Mouse (Mus musculus) cortical plate, adult 2 months (tissue): Measurements from ENCODE around the gene Slc4a10. TPM values are rescaled to one million over a fixed set of nuclear protein-coding genes. Genes with fewer than 3 reads are reported as not detected.

Experiments
- H3K27ac ChIP-seq: fragments of 200-500 bp; 2 replicates; pipeline ENCODE4 v1.5.1; 2012; ENCODE audit warnings: low read length, control low read depth, inconsistent platforms; ENCODE audit not compliant: insufficient read depth
- H3K4me1 ChIP-seq: fragments of 200-500 bp; 2 replicates; pipeline ENCODE4 v1.6.1; 2011; ENCODE audit warnings: low read length; ENCODE audit not compliant: control insufficient read depth, insufficient read depth
- H3K4me3 ChIP-seq: fragments of 200-500 bp; 2 replicates; pipeline ENCODE4 v1.5.1; 2011; ENCODE audit warnings: mild to moderate bottlenecking, low read length, control low read depth; ENCODE audit not compliant: insufficient read depth
- CTCF ChIP-seq: fragments of 200-500 bp; IDR thresholded peaks from 2 replicates; pipeline ENCODE4 v1.5.1; 2011; ENCODE audit warnings: mild to moderate bottlenecking, control low read depth, low read length; ENCODE audit not compliant: insufficient read depth; ENCODE audit errors: extremely low read depth
- POLR2A ChIP-seq: fragments of 200-500 bp; IDR thresholded peaks from 2 replicates; pipeline ENCODE4 v1.6.1; 2011; ENCODE audit warnings: mild to moderate bottlenecking, low read length, control low read depth; ENCODE audit not compliant: insufficient read depth; ENCODE audit errors: extremely low read depth
- polyA plus RNA-seq: library from polyadenylated mRNA; depleted of rRNA; stranded (reverse); fragments of >200 nt; gene quantifications from 2 replicates; pipeline ENCODE4 v1.2.3, GENCODE M21; 2012

Slc4a10 gene
- polyA plus RNA-seq, 1 experiment, result 112 TPM

- TF ChIP-seq CTCF (no peak), POLR2A (no peak)
- Histone ChIP-seq H3K4me1 (peaks cover 4% of the 10 kb centered on the region), H3K27ac (0 out of 2 replicates have a peak overlapping the region, but pooled peaks have one; percentile 46), H3K4me3 (no peak overlapping the region)
Measured at GRCm38 (mm10) chr2:62306978-62307377, 260.7 kb downstream of the Slc4a10 start.

DNA sequence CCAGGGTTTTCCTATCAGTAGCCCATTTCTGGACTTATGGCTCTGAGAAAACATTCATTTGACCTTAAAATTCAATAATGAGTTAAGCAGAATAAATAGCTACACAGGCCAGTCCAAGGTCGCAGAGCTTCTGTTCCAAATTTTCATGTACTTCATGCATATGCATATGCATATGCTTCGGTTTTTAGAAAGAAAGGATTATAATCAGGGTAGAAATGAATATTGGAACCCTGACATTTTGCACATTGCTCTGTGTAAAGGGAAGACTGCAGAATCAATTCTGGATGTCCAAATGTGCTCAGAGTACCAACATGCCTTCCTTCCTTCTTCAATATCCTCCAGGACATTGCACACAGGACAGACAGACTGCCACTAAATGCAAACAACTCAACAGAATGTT lies 261.2 kb downstream of the Slc4a10 start:
- TF ChIP-seq POLR2A (no peak), CTCF (no peak)
- Histone ChIP-seq H3K27ac (peak overlapping the region; percentile 65), H3K4me3 (no peak overlapping the region), H3K4me1 (peaks cover 4% of the 10 kb centered on the region)

DNA sequence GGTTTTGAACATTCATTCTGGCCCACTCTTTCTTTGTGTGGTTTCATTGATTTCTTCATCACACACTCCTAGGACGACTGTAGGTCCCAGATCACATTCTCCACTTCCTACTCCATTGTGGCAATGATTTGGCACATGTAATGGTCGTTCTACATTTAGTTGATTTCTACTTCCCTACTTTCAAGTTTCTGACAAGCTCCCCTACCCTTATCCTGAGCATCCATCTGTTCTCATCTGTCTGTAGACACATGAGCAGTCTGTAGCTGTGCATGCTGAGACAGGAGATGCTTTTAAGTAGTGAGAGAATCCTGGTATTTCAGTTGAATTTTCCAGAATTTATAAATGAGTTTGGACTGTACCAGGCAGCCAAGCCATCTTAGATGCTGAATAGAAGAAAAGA lies 270.7 kb downstream of the Slc4a10 start:
- Histone ChIP-seq H3K4me3 (no peak overlapping the region), H3K4me1 (no peaks in the 10 kb centered on the region), H3K27ac (no peak overlapping the region)
- no peak for TF ChIP-seq POLR2A
- no peak for TF ChIP-seq CTCF

DNA sequence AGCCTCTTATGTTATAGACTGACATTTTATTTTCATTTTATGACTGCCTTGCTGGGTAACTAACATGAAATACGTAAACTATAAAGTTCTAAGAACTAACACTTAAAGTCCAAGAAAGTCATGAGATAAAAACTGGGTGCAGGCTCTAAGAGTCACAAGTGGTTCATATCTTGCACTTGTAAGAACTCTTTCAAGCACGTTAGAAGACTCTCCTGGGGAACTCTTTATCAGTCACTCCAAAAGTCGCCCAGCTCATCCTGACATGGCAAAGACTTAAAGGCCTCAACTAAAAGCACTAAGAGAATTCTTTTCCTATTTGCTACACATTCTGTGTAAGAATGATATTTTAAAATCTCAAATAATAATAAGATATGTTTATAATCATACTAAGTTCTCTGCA lies 273.2 kb downstream of the Slc4a10 start:
- no peak overlapping the region for H3K4me3 ChIP-seq
- no peak overlapping the region for H3K27ac ChIP-seq
- H3K4me1 ChIP-seq, result no peaks in the 10 kb centered on the region
- TF ChIP-seq POLR2A, result no peak
- TF ChIP-seq CTCF, result no peak

- Histone ChIP-seq H3K27ac (no peak overlapping the region), H3K4me1 (no peaks in the 10 kb centered on the region), H3K4me3 (no peak overlapping the region)
- TF ChIP-seq POLR2A, result no peak
- TF ChIP-seq CTCF, result no peak
Measured at GRCm38 (mm10) chr2:62323078-62323637, 276.9 kb downstream of the Slc4a10 start.

GRCm38 (mm10) chr2:62325388-62325787 lies 279.1 kb downstream of the Slc4a10 start:
- no peaks in the 10 kb centered on the region for H3K4me1 ChIP-seq
- no peak for TF ChIP-seq CTCF
- TF ChIP-seq POLR2A, result no peak

DNA sequence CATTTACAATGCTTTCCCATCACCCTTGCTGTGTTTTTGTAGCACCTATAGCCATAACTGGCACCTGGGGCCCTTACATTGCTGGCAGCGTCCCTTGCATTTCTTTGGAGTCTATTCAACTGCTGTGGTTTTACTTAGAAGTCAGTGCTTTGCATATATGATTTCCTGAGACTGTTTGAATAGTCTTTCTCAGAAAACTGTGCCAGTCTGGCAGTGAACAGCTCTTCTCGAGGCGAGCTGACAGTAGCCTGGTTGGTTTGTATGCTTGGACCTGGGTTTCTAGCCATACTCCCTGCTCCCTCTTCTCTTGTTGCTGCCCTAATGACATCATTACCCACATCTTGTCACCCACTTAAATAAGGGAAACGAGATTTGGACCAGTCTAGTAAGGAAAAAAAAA lies 285.7 kb downstream of the Slc4a10 start:
- TF ChIP-seq CTCF, result no peak
- no peak for TF ChIP-seq POLR2A
- Histone ChIP-seq H3K4me1 (no peaks in the 10 kb centered on the region; the same call in 1 of the 2 replicates), H3K27ac (no peak overlapping the region), H3K4me3 (no peak overlapping the region)

More at GRCm38 (mm10) chr2:62325388-62325787, 279.1 kb downstream of the Slc4a10 start:
- Histone ChIP-seq H3K4me3 (no peak overlapping the region), H3K27ac (no peak overlapping the region)

GRCm38 (mm10) chr2:62332465-62332864 lies 286.2 kb downstream of the Slc4a10 start:
- no peak overlapping the region for H3K4me3 ChIP-seq
- TF ChIP-seq POLR2A (no peak), CTCF (no peak)
- no peaks in the 10 kb centered on the region; the same call in 1 of the 2 replicates for H3K4me1 ChIP-seq
- no peak overlapping the region for H3K27ac ChIP-seq

- Histone ChIP-seq H3K27ac (peak overlapping the region; percentile 41; the same call in 1 of the 2 replicates), H3K4me1 (no peaks in the 10 kb centered on the region; the same call in 1 of the 2 replicates), H3K4me3 (no peak overlapping the region)
- TF ChIP-seq CTCF (no peak), POLR2A (no peak)
Measured at GRCm38 (mm10) chr2:62334397-62335243, 288.4 kb downstream of the Slc4a10 start.

DNA sequence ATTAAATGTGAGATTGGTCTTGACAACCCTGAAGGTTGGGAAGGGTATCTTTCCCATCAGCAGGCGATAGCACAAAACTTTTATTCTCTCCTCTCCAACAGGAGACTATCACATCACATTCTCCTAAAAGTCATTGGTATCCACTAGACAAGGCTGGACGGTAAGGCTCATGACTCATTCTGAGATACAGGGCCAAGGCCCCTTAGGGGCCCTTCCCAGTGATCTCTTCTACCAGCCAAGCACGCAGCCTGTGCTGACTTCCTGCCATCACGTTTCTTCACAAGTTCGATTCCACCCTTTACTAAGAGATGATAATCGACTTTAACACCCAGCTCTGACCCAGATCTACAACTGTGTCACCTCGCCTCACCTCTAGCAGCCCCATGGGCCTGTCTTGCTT lies 290.8 kb downstream of the Slc4a10 start:
- TF ChIP-seq CTCF (no peak), POLR2A (no peak)
- Histone ChIP-seq H3K27ac (no peak overlapping the region), H3K4me3 (no peak overlapping the region), H3K4me1 (peaks cover 4% of the 10 kb centered on the region)
